Mouse (Mus musculus) liver, adult 2 months (tissue): ENCODE data around the gene Serpine2.

Experiments used
- CTCF ChIP-seq: fragments of 200-500 bp; IDR thresholded peaks from 2 replicates; pipeline ENCODE4 v1.5.1; 2011; ENCODE audit warnings: low read depth, low read length, control low read depth
- POLR2A ChIP-seq: fragments of 200-500 bp; IDR thresholded peaks from 2 replicates; pipeline ENCODE4 v1.6.1; 2011; ENCODE audit warnings: low read length, control low read depth; ENCODE audit not compliant: insufficient read depth; ENCODE audit errors: extremely low read depth

DNA sequence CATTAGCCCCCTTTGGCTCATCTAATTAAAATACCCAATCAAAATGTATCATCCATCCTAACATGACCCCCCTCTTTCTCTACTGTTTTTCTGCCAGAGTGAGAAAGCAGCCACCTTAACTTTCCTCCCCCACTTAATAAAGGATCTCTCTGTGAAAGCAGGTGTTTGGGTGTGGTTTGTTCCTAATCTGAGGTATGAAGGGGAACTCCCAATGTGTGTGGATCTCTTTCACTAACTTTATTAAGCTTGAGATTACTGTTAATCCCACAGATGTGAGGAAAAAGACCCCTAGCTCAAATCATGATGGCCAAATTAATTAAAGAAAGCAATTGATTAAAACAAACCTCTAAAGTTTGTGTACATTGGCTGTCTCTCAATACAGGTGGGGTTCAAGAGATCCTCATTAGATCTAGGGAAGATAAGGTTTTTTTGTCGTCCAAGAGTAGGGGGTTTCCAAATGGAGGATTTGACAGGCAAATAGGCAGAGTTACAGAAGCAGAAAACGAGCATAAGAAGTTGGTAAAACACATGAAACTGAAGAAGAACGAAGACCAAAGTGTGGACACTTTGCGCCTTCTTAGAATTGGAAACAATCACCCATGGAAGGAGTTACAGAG lies 86.7 kb downstream of the Serpine2 start:
- TF ChIP-seq CTCF: no peak
- TF ChIP-seq POLR2A: no peak
